Mouse (Mus musculus): Measurements from ENCODE around the gene Celf2. TPM values are rescaled to one million over a fixed set of nuclear protein-coding genes. Genes with fewer than 3 reads are reported as not detected.

Gene Celf2
- polyA plus RNA-seq, 1 experiment, result 35.9 TPM

DNA sequence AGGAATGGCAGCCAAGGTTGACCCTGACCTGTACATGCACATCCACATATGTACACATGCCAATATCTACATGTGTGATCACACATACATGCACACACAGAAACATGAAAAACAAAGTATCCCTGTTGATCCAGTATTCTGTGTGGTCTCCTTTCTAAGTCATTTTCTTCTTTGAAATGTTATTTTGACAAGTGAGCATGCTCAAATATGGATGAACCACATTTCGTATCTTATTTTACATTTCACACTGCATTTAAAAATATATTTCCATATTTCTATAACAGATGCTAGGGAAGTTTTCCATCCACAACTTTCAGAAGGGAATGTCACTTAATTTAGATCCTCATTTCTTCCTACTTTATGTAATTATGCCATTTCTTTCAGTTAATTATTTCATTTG, 364.5 kb downstream of the Celf2 start:
- Histone ChIP-seq H3K4me3 (replicated peaks; ENCODE audit: control insufficient read depth, low read depth, low read length) (no peak overlapping the region), H3K4me1 (ENCODE audit: control insufficient read depth, insufficient read depth, low read length) (no peaks in the 10 kb centered on the region), H3K27ac (ENCODE audit: control insufficient read depth, insufficient read depth, low read depth, low read length, poor library complexity) (no peak overlapping the region)
- 87% methylated on average over 1 of the region's 1 CpGs for WGBS
- no peak for TF ChIP-seq POLR2A (IDR thresholded peaks at IDR 0.05; ENCODE audit: borderline replicate concordance, control insufficient read depth, low read depth, low read length)
- TF ChIP-seq CTCF (IDR thresholded peaks at IDR 0.05; ENCODE audit: control insufficient read depth, insufficient read depth, low read length), result no peak

DNA sequence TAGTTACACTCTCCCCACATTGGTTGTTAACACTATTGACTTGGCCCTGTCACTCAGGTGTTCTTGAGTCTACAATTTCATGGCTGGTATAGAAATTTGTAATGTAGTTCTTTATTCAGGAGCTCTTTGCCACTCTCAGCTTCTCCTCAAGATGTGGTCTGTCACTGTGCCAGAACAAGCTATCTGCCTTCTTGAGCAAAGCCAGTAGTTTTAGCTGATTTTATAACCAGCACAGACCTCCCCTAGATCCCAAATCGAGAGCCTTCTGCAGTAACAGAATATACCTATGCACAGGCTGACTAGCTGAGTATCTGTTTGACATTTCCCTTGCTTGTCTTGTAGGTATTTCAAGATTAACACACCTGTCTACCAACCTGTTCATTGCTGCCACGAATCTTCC, 386.0 kb downstream of the Celf2 start:
- TF ChIP-seq CTCF (IDR thresholded peaks at IDR 0.05; ENCODE audit: control insufficient read depth, insufficient read depth, low read length), result no peak
- no peak for TF ChIP-seq POLR2A (IDR thresholded peaks at IDR 0.05; ENCODE audit: borderline replicate concordance, control insufficient read depth, low read depth, low read length)
- Histone ChIP-seq H3K4me1 (ENCODE audit: control insufficient read depth, insufficient read depth, low read length) (no peaks in the 10 kb centered on the region), H3K27ac (ENCODE audit: control insufficient read depth, insufficient read depth, low read depth, low read length, poor library complexity) (no peak overlapping the region), H3K4me3 (replicated peaks; ENCODE audit: control insufficient read depth, low read depth, low read length) (no peak overlapping the region)
- 74% methylated on average over 2 of the region's 2 CpGs for WGBS

DNA sequence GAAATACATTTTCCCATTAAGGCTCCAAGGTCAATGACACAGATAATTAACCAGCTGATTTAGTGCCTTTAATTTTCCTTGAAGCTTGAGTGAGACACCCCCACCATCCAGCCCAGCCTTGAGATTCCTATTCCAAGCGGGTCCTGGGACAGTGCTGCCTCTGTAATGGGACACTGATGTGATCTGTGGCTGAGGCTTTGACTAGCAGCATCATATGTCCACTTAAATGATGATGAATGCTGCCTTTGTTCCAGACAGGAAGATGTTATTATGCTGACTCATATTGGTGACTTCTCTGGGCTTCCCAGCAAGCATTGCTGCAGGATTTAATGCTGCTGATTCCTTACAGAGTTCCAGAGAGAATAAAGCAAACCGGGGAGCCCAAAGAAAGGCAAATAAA, 393.6 kb downstream of the Celf2 start:
- Histone ChIP-seq H3K4me1 (ENCODE audit: control insufficient read depth, insufficient read depth, low read length) (no peaks in the 10 kb centered on the region; the same call in 1 of the 2 replicates), H3K27ac (ENCODE audit: control insufficient read depth, insufficient read depth, low read depth, low read length, poor library complexity) (no peak overlapping the region), H3K4me3 (replicated peaks; ENCODE audit: control insufficient read depth, low read depth, low read length) (no peak overlapping the region)
- no peak for TF ChIP-seq CTCF (IDR thresholded peaks at IDR 0.05; ENCODE audit: control insufficient read depth, insufficient read depth, low read length)
- no peak for TF ChIP-seq POLR2A (IDR thresholded peaks at IDR 0.05; ENCODE audit: borderline replicate concordance, control insufficient read depth, low read depth, low read length)
- WGBS, result 51% methylated on average over 2 of the region's 2 CpGs

DNA sequence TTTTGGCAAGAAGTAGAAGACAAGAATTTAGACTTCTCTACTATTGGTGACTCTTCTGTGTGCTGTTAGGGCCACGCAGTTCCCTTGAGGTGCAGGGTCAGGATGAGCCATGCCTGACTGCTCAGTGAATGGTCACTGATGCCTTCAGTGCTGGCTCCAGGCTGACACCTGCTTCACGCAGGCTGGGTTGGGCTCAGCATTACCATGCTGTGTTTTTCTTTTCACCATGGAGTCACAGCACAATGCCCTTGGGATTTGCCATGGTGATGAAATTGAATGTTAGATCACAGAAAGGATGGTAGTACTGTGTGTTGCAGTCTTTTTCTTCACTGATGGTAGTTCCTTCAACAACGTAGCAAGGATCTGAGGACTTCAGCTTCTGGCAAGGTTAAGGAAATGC, 394.2 kb downstream of the Celf2 start:
- Histone ChIP-seq H3K4me1 (ENCODE audit: control insufficient read depth, insufficient read depth, low read length) (no peaks in the 10 kb centered on the region; the same call in 1 of the 2 replicates), H3K4me3 (replicated peaks; ENCODE audit: control insufficient read depth, low read depth, low read length) (no peak overlapping the region), H3K27ac (ENCODE audit: control insufficient read depth, insufficient read depth, low read depth, low read length, poor library complexity) (no peak overlapping the region)
- no peak for TF ChIP-seq POLR2A (IDR thresholded peaks at IDR 0.05; ENCODE audit: borderline replicate concordance, control insufficient read depth, low read depth, low read length)
- no peak for TF ChIP-seq CTCF (IDR thresholded peaks at IDR 0.05; ENCODE audit: control insufficient read depth, insufficient read depth, low read length)
- WGBS, result 58% methylated on average over 3 of the region's 3 CpGs

DNA sequence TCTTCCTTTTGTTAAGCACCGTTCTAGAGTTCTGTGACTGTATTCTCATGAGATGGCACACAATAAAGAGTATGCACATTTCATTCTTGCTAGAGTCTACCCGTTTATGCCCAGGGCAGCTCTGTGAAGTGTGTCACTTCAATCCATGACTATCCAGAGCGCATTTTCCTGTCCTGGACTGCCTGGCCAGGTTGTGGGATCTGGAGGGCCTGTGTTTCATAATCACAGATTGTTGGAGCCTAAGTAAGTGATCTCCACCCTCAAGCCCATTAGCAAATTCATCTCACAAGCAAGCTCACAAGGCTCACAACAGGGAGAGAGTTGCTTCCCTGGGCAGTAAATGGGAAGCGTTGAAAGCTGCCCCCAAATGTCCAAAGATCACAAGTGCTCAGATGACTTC, 395.6 kb downstream of the Celf2 start:
- WGBS, result 77% methylated on average over 4 of the region's 4 CpGs
- TF ChIP-seq CTCF (IDR thresholded peaks at IDR 0.05; ENCODE audit: control insufficient read depth, insufficient read depth, low read length), result no peak
- TF ChIP-seq POLR2A (IDR thresholded peaks at IDR 0.05; ENCODE audit: borderline replicate concordance, control insufficient read depth, low read depth, low read length), result no peak
- Histone ChIP-seq H3K4me3 (replicated peaks; ENCODE audit: control insufficient read depth, low read depth, low read length) (no peak overlapping the region), H3K27ac (ENCODE audit: control insufficient read depth, insufficient read depth, low read depth, low read length, poor library complexity) (no peak overlapping the region), H3K4me1 (ENCODE audit: control insufficient read depth, insufficient read depth, low read length) (no peaks in the 10 kb centered on the region; the same call in 1 of the 2 replicates)

DNA sequence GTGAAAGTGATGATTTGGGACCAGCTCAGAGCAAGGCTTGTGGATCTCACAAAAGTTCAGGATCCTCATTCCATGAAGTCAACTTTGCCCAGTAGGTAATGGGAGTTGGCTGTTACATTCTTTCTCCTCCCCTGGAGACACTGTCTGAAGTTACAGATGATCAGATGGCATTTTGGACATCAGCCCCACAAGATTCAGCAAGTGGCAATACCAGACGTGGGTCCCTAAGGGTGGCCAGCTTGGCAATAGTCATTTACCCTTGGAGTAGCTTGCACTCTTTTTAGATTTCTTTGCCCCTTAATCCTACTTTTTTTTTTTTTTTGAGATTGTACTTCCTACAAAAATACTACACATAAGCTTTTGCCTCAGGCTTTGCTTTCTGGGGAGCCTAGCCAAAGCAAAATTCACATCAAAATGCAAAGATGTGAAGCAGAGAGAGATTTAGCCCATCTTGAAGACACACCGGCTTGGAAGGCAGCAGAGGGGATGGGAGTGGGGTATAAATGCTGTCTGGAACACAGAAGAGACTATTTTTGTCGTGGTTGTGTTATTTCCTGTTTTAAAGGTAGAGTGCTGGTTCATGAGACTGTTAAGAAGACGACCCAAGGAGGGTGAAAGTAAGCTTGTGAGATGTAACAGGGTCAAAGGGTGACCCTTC, 397.1 kb downstream of the Celf2 start:
- TF ChIP-seq CTCF (IDR thresholded peaks at IDR 0.05; ENCODE audit: control insufficient read depth, insufficient read depth, low read length) (no peak), POLR2A (IDR thresholded peaks at IDR 0.05; ENCODE audit: borderline replicate concordance, control insufficient read depth, low read depth, low read length) (no peak)
- Histone ChIP-seq H3K27ac (ENCODE audit: control insufficient read depth, insufficient read depth, low read depth, low read length, poor library complexity) (no peak overlapping the region), H3K4me3 (replicated peaks; ENCODE audit: control insufficient read depth, low read depth, low read length) (no peak overlapping the region), H3K4me1 (ENCODE audit: control insufficient read depth, insufficient read depth, low read length) (no peaks in the 10 kb centered on the region; the same call in 1 of the 2 replicates)
- WGBS, result 36% methylated on average over 4 of the region's 4 CpGs

DNA sequence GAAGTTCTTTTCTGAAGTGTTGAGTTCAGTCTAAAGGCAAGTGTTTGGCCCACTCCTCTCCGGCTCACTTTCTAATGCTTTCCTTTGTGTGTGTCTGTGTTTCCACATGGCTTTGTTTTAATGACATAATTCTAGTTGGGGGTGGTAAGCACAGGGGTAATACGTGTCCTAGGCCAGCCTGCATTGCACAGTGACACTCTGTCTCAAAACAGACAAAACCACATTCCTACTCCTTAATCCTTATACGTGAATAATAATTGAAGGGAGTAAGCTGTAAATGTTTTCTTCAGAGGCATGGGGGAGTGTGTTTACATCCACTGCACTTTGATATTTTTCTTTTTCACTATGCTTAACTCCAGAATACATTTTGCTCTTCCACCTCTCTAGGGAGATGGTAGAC, 415.9 kb downstream of the Celf2 start:
- no peaks in the 10 kb centered on the region for H3K4me1 ChIP-seq (ENCODE audit: control insufficient read depth, insufficient read depth, low read length)
- no peak for TF ChIP-seq CTCF (IDR thresholded peaks at IDR 0.05; ENCODE audit: control insufficient read depth, insufficient read depth, low read length)
- TF ChIP-seq POLR2A (IDR thresholded peaks at IDR 0.05; ENCODE audit: borderline replicate concordance, control insufficient read depth, low read depth, low read length), result no peak
- no peak overlapping the region for H3K27ac ChIP-seq (ENCODE audit: control insufficient read depth, insufficient read depth, low read depth, low read length, poor library complexity)
- H3K4me3 ChIP-seq (replicated peaks; ENCODE audit: control insufficient read depth, low read depth, low read length), result no peak overlapping the region
- 73% methylated on average over 3 of the region's 3 CpGs for whole genome bisulfite sequencing

DNA sequence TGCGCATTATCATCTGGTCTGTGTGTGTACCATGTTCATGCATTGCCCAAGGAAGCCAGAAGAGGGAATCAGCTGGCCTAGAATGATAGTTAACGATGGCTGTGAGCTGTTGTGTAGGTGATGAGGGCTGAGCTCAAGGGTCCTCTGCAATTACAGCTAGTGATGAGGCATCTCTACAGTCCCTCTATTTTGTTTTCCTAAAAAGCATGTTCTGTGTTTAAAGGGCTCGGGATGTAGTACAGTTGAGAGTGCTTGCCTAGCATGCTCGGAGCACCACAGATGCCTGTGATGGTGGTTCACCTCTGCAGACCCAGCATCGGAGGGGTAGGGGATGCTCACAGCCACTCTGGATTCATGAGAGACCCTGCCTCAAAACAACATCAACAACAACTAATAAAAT, 416.7 kb downstream of the Celf2 start:
- TF ChIP-seq POLR2A (IDR thresholded peaks at IDR 0.05; ENCODE audit: borderline replicate concordance, control insufficient read depth, low read depth, low read length) (no peak), CTCF (IDR thresholded peaks at IDR 0.05; ENCODE audit: control insufficient read depth, insufficient read depth, low read length) (no peak)
- 83% methylated on average over 5 of the region's 5 CpGs for WGBS
- Histone ChIP-seq H3K27ac (ENCODE audit: control insufficient read depth, insufficient read depth, low read depth, low read length, poor library complexity) (no peak overlapping the region), H3K4me3 (replicated peaks; ENCODE audit: control insufficient read depth, low read depth, low read length) (no peak overlapping the region), H3K4me1 (ENCODE audit: control insufficient read depth, insufficient read depth, low read length) (no peaks in the 10 kb centered on the region)

DNA sequence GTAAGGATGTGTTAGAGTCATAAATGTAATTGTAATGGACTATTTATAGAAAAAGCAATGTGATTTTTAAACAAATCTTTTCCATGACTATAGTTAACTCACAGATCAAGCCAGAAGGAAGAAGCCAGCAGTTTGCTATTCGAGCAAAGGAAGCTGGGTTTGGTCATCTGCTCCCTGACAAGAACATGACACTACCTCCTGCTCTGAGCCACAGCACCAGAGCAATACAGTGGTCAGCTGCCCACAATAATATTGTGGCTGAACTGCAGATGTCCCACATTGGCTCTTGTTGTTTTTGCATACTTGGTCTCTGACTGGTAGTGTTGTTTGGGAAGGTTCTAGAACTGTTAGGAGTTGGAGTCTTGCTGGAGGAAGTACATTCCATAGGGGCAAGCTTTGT, 418.9 kb downstream of the Celf2 start:
- no peak overlapping the region for H3K27ac ChIP-seq (ENCODE audit: control insufficient read depth, insufficient read depth, low read depth, low read length, poor library complexity)
- H3K4me1 ChIP-seq (ENCODE audit: control insufficient read depth, insufficient read depth, low read length), result no peaks in the 10 kb centered on the region
- no peak overlapping the region for H3K4me3 ChIP-seq (replicated peaks; ENCODE audit: control insufficient read depth, low read depth, low read length)
- no peak for TF ChIP-seq POLR2A (IDR thresholded peaks at IDR 0.05; ENCODE audit: borderline replicate concordance, control insufficient read depth, low read depth, low read length)
- TF ChIP-seq CTCF (IDR thresholded peaks at IDR 0.05; ENCODE audit: control insufficient read depth, insufficient read depth, low read length), result no peak
- 42% methylated on average over 1 of the region's 1 CpGs for WGBS
